In the genomic region with DNA sequence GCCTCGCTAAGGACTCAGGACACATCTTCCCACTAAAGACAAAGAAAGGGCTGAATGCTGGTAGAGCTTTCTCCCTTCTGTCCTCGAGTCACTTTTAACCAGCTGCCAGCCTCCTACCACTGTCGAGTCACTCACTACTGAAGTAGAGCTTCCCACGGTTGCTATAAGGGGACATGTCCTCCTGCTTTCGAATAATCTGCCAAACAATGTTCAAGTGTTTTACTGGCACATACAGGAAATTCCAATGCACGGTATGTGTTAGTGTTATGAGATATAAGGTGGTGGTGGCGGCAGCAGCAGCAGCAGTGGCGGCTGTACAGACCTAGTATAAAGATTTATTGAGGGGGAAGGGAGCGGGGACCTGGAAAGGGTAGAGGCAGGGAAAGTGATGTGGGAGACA, we compare ENCODE assay signal across 17 mouse cellular contexts. TPM values are rescaled to one million over a fixed set of nuclear protein-coding genes. Genes with fewer than 3 reads are reported as not detected.
DNase-seq lines count a peak whose midpoint lies in the region; ATAC-seq lines count a peak whose summit lies in the region.
"Had no signal": no experiment of that assay in that cellular context is flagged by ENCODE, and none has a peak within 500 bp of the region (broad histone marks: within the 10 kb centered on the region; RNA-seq: fewer than 3 reads in every experiment).

No protein-coding gene starts in this region.

- H3K36me3 ChIP-seq in embryonic facial prominence, embryonic 12.5 days: no peaks in the 10 kb centered on the region
- no peaks in the 10 kb centered on the region for H3K36me3 ChIP-seq in embryonic facial prominence, embryonic 10.5 days (replicated peaks)
- H3K36me3 ChIP-seq in limb, embryonic 13.5 days: no peaks in the 10 kb centered on the region
- H3K36me3 ChIP-seq: midbrain, embryonic 10.5 days had no signal

- WGBS in embryonic facial prominence, embryonic 12.5 days: 42% methylated on average over 9 of the region's 9 CpGs
- 64% methylated on average over 9 of the region's 9 CpGs for whole genome bisulfite sequencing in embryonic facial prominence, embryonic 10.5 days
- 19% methylated on average over 9 of the region's 9 CpGs for WGBS in limb, embryonic 13.5 days

- no peaks in the 10 kb centered on the region for H3K9me3 ChIP-seq in embryonic facial prominence, embryonic 12.5 days
- H3K9me3 ChIP-seq in embryonic facial prominence, embryonic 10.5 days: no peaks in the 10 kb centered on the region
- H3K9me3 ChIP-seq in limb, embryonic 13.5 days: no peaks in the 10 kb centered on the region
- H3K9me3 ChIP-seq: midbrain, embryonic 10.5 days had no signal

- 0 out of 2 replicates have a peak overlapping the region, but pooled peaks have one; percentile 41 for H3K27ac ChIP-seq in embryonic facial prominence, embryonic 12.5 days
- H3K27ac ChIP-seq in embryonic facial prominence, embryonic 10.5 days (replicated peaks): no peak overlapping the region
- peak overlapping the region; percentile 63 for H3K27ac ChIP-seq in limb, embryonic 13.5 days
- H3K27ac ChIP-seq: midbrain, embryonic 10.5 days had no signal

- DNase-seq in embryonic facial prominence, embryonic 10.5 days (ENCODE audit: low spot score): no peak
- peak; percentile 15 for DNase-seq in layer of hippocampus, adult 11-12 months (ENCODE audit: low spot score)
- no peak for DNase-seq in layer of hippocampus, postnatal 25 days (ENCODE audit: extremely low spot score in 1 of 2, low spot score in 1 of 2)
- DNase-seq in frontal cortex, postnatal 14 days (ENCODE audit: low spot score in 2 of 2): peak; percentile 27 to 46
- DNase-seq in neural tube, embryonic 10.5 days (ENCODE audit: extremely low spot score, low spot score): no peak
- DNase-seq: cerebellum, postnatal 36 days; forebrain, postnatal 0 days; liver, postnatal 0 days had no signal

- H3K27me3 ChIP-seq in embryonic facial prominence, embryonic 12.5 days: no peaks in the 10 kb centered on the region
- H3K27me3 ChIP-seq in embryonic facial prominence, embryonic 10.5 days (replicated peaks; ENCODE audit: low read depth, poor library complexity, severe bottlenecking): peaks cover 14% of the 10 kb centered on the region
- H3K27me3 ChIP-seq in limb, embryonic 13.5 days: no peaks in the 10 kb centered on the region

- H3K4me2 ChIP-seq in embryonic facial prominence, embryonic 12.5 days (replicated peaks): no peak overlapping the region
- peak overlapping the region; percentile 25; the same call in 1 of the 2 replicates for H3K4me2 ChIP-seq in limb, embryonic 13.5 days (replicated peaks)

- H3K4me1 ChIP-seq in embryonic facial prominence, embryonic 12.5 days: no peaks in the 10 kb centered on the region
- H3K4me1 ChIP-seq in embryonic facial prominence, embryonic 10.5 days: peaks cover 7% of the 10 kb centered on the region; the same call in 1 of the 2 replicates
- H3K4me1 ChIP-seq in limb, embryonic 13.5 days: peaks cover 24% of the 10 kb centered on the region

- H3K4me3 ChIP-seq in embryonic facial prominence, embryonic 12.5 days: no peak overlapping the region
- H3K4me3 ChIP-seq in embryonic facial prominence, embryonic 10.5 days: no peak overlapping the region
- no peak overlapping the region for H3K4me3 ChIP-seq in limb, embryonic 13.5 days
- H3K4me3 ChIP-seq: midbrain, embryonic 10.5 days had no signal

- no peak for ATAC-seq in embryonic facial prominence, embryonic 12.5 days (ENCODE audit: insufficient number of reproducible peaks, insufficient read depth, low FRiP score, low TSS enrichment)
- peak; percentile 69; the same call in 1 of the 2 replicates for ATAC-seq in limb, embryonic 13.5 days (ENCODE audit: low FRiP score, low read depth)
- ATAC-seq in granulocyte monocyte progenitor cell, adult 5-6 weeks (replicated peaks; ENCODE audit: poor library complexity, severe bottlenecking): no peak
- ATAC-seq: forebrain, postnatal 0 days; liver, postnatal 0 days had no signal

- H3K9ac ChIP-seq in embryonic facial prominence, embryonic 12.5 days: no peak overlapping the region
- no peak overlapping the region; the same call in 1 of the 2 replicates for H3K9ac ChIP-seq in limb, embryonic 13.5 days
- H3K9ac ChIP-seq: forebrain, postnatal 0 days; liver, postnatal 0 days had no signal

RNA-seq across cellular contexts. Expression of a gene that starts 15.3 kb away (rescaled TPM):
- polyA plus RNA-seq in embryonic facial prominence, embryonic 12.5 days (2016; fragmentation: Nextera tagmentation; extraction: Ambion mirVana): not detected in 2 replicates
- not detected in 2 replicates for polyA plus RNA-seq in embryonic facial prominence, embryonic 10.5 days (2016; fragmentation: Nextera tagmentation; extraction: Ambion mirVana)
- not detected for total RNA-seq in layer of hippocampus, postnatal 25 days (2021)
- polyA plus RNA-seq in limb, embryonic 13.5 days (2015; fragmentation: Nextera tagmentation; extraction: Ambion mirVana): not detected in 2 replicates
- total RNA-seq in granulocyte monocyte progenitor cell, adult 5-6 weeks (2014; fragmentation: Nextera tagmentation): not detected in 2 replicates
- total RNA-seq in granulocyte monocyte progenitor cell, adult 5-6 weeks (2017): not detected in 2 replicates
- total RNA-seq: adrenal gland, adult 18-20 months; forebrain, postnatal 0 days had no signal
- polyA plus RNA-seq: kidney, embryonic 14.5 days; liver, postnatal 0 days; midbrain, embryonic 10.5 days; neural tube, embryonic 11.5 days had no signal

RNA-seq across cellular contexts. Expression of a gene that starts 30.9 kb away (rescaled TPM):
- not detected in 2 replicates for polyA plus RNA-seq in embryonic facial prominence, embryonic 12.5 days (2016; fragmentation: Nextera tagmentation; extraction: Ambion mirVana)
- not detected in 2 replicates for polyA plus RNA-seq in embryonic facial prominence, embryonic 10.5 days (2016; fragmentation: Nextera tagmentation; extraction: Ambion mirVana)
- not detected for total RNA-seq in layer of hippocampus, postnatal 25 days (2021)
- polyA plus RNA-seq in limb, embryonic 13.5 days (2015; fragmentation: Nextera tagmentation; extraction: Ambion mirVana): not detected in 2 replicates
- total RNA-seq in granulocyte monocyte progenitor cell, adult 5-6 weeks (2014; fragmentation: Nextera tagmentation): not detected in 2 replicates
- total RNA-seq in granulocyte monocyte progenitor cell, adult 5-6 weeks (2017): not detected in 2 replicates
- total RNA-seq: adrenal gland, adult 18-20 months; forebrain, postnatal 0 days; left cerebral cortex, adult 8-10 months had no signal
- polyA plus RNA-seq: forebrain, postnatal 0 days; gonadal fat pad, adult 2 months; kidney, embryonic 14.5 days; liver, postnatal 0 days; midbrain, embryonic 10.5 days; neural tube, embryonic 11.5 days had no signal

RNA-seq across cellular contexts. Expression of a gene that starts 31.8 kb away (rescaled TPM):
- polyA plus RNA-seq in embryonic facial prominence, embryonic 12.5 days (2016; fragmentation: Nextera tagmentation; extraction: Ambion mirVana): 261 and 274 TPM in 2 replicates
- polyA plus RNA-seq in embryonic facial prominence, embryonic 10.5 days (2016; fragmentation: Nextera tagmentation; extraction: Ambion mirVana): 250 and 256 TPM in 2 replicates
- total RNA-seq in layer of hippocampus, postnatal 25 days (2021): 100 to 1,000 TPM; 278 to 315 TPM
- polyA plus RNA-seq in limb, embryonic 13.5 days (2015; fragmentation: Nextera tagmentation; extraction: Ambion mirVana): 243 and 265 TPM in 2 replicates
- 141 and 168 TPM in 2 replicates for total RNA-seq in granulocyte monocyte progenitor cell, adult 5-6 weeks (2014; fragmentation: Nextera tagmentation)
- total RNA-seq in granulocyte monocyte progenitor cell, adult 5-6 weeks (2017): 102 and 128 TPM in 2 replicates

Comparison
In these comparisons a context has a peak if more than half of its experiments do, and no peak if none do; other contexts are left out.
1. DNase-seq: peak in layer of hippocampus, adult 11-12 months (single experiment) and frontal cortex, postnatal 14 days (2 of 2); none in embryonic facial prominence, embryonic 10.5 days (single experiment), layer of hippocampus, postnatal 25 days (0 of 2) and neural tube, embryonic 10.5 days (single experiment).